Mouse (Mus musculus) adrenal gland, postnatal 14 days (tissue): ENCODE measurements around the gene Zfp319. TPM values are rescaled to one million over a fixed set of nuclear protein-coding genes. Genes with fewer than 3 reads are reported as not detected.
"Not testable (repeated sequence)": the region's sequence is repeated elsewhere in the genome, so short reads cannot be mapped to it uniquely, and the experiment has no call there.

Experiments used
- DNase-seq: peaks from one replicate; pipeline ENCODE4 v3.0.0; 2021; ENCODE audit warnings: mixed read lengths
- long read RNA-seq, 2 experiments: library from polyadenylated mRNA; stranded (forward); transcript quantifications; one replicate each; pipeline ENCODE4 v2.0.0; 2021
- total RNA-seq: library from RNA; stranded (reverse); gene quantifications from 2 replicates; pipeline ENCODE4 v1.2.3, GENCODE M21; 2021

The Zfp319 gene
- 10.6 and 11.6 TPM in 2 replicates for total RNA-seq
- long read RNA-seq, experiment 1, full-length matches to known transcripts, result 1 of 15 reads
- long read RNA-seq, experiment 1, partial matches to known transcripts, result 0 of 15 reads
- long read RNA-seq, experiment 1, other reads (novel, unspliced or antisense), result 14 of 15 reads
- long read RNA-seq, experiment 2, full-length matches to known transcripts, result 3 of 6 reads
- long read RNA-seq, experiment 2, partial matches to known transcripts, result 0 of 6 reads
- long read RNA-seq, experiment 2, other reads (novel, unspliced or antisense), result 3 of 6 reads

- DNase-seq, result peak; percentile 98
Observed at GRCm38 (mm10) chr8:95331720-95332436, at the start of gene Zfp319, which contains the start of gene Usb1. Zfp319 (minus strand) TSS chr8:95331950. Usb1 (plus strand) TSS chr8:95332284.

GRCm38 (mm10) chr8:95380953-95381352 lies 49.2 kb upstream of the Zfp319 start:
- no peak for DNase-seq

GRCm38 (mm10) chr8:95378928-95379327 lies 47.2 kb upstream of the Zfp319 start:
- not testable (repeated sequence) for DNase-seq

GRCm38 (mm10) chr8:95377863-95378291 lies 46.1 kb upstream of the Zfp319 start:
- DNase-seq, result peak; percentile 53

GRCm38 (mm10) chr8:95377101-95377500 lies 45.4 kb upstream of the Zfp319 start:
- DNase-seq, result no peak

GRCm38 (mm10) chr8:95376309-95376999 lies 44.7 kb upstream of the Zfp319 start:
- no peak for DNase-seq

GRCm38 (mm10) chr8:95375374-95375930 lies 43.7 kb upstream of the Zfp319 start:
- DNase-seq, result no peak

GRCm38 (mm10) chr8:95374429-95374828 lies 42.7 kb upstream of the Zfp319 start:
- no peak for DNase-seq

- DNase-seq, result no peak
Observed at GRCm38 (mm10) chr8:95373389-95374002, 41.7 kb upstream of the Zfp319 start.

- no peak for DNase-seq
Observed at GRCm38 (mm10) chr8:95369581-95370326, 38.0 kb upstream of the Zfp319 start.

- no peak for DNase-seq
Observed at GRCm38 (mm10) chr8:95363849-95364248, 32.1 kb upstream of the Zfp319 start.

- no peak for DNase-seq
Observed at GRCm38 (mm10) chr8:95362272-95362671, 30.5 kb upstream of the Zfp319 start.

GRCm38 (mm10) chr8:95361016-95361341 lies 29.2 kb upstream of the Zfp319 start:
- no peak for DNase-seq

GRCm38 (mm10) chr8:95360181-95361015 lies 28.6 kb upstream of the Zfp319 start:
- DNase-seq, result peak; percentile 51

- peak; percentile 53 for DNase-seq
Observed at GRCm38 (mm10) chr8:95358550-95359411, 27.0 kb upstream of the Zfp319 start.

GRCm38 (mm10) chr8:95354606-95355005 lies 22.9 kb upstream of the Zfp319 start:
- DNase-seq, result no peak

GRCm38 (mm10) chr8:95352871-95353866 lies 21.4 kb upstream of the Zfp319 start:
- peak; percentile 61 for DNase-seq

GRCm38 (mm10) chr8:95352151-95352870 lies 20.6 kb upstream of the Zfp319 start, which contains the start of gene Mmp15:
Mmp15 (plus strand) TSS chr8:95352268.
- DNase-seq, result peak; percentile 84
